Mouse (Mus musculus): ENCODE results near the gene Slc25a21. TPM values are rescaled to one million over a fixed set of nuclear protein-coding genes. Genes with fewer than 3 reads are reported as not detected.

The Slc25a21 gene
- polyA plus RNA-seq, 1 experiment from 2014 or later = 0.46 TPM

GRCm38 (mm10) chr12:57009010-57009409 is 188.3 kb downstream of the Slc25a21 start:
- no peaks in the 10 kb centered on the region for H3K27me3 ChIP-seq (ENCODE audit: control insufficient read depth, insufficient read depth, low read length)
- no peaks in the 10 kb centered on the region for H3K36me3 ChIP-seq (ENCODE audit: control insufficient read depth, insufficient read depth)
- ATAC-seq (replicated peaks; ENCODE audit: extremely low read depth, insufficient read depth, low FRiP score) = no peak
- no peak overlapping the region for H3K9ac ChIP-seq (ENCODE audit: low read length)
- H3K4me3 ChIP-seq (ENCODE audit: low read length) = no peak overlapping the region
- H3K27ac ChIP-seq (ENCODE audit: low read length) = no peak overlapping the region
- no peak overlapping the region for H3K4me2 ChIP-seq (ENCODE audit: low read depth, low read length)
- no peaks in the 10 kb centered on the region for H3K9me3 ChIP-seq (replicated peaks; ENCODE audit: control insufficient read depth, low read length)
- H3K4me1 ChIP-seq (ENCODE audit: control insufficient read depth, insufficient read depth, low read length) = no peaks in the 10 kb centered on the region
- WGBS = 41% methylated on average over 11 of the region's 11 CpGs

GRCm38 (mm10) chr12:56986049-56986448 is 211.2 kb downstream of the Slc25a21 start:
- no peaks in the 10 kb centered on the region for H3K9me3 ChIP-seq (replicated peaks; ENCODE audit: control insufficient read depth, low read length)
- H3K36me3 ChIP-seq (ENCODE audit: control insufficient read depth, insufficient read depth) = no peaks in the 10 kb centered on the region
- no peak overlapping the region for H3K27ac ChIP-seq (ENCODE audit: low read length)
- H3K4me2 ChIP-seq (ENCODE audit: low read depth, low read length) = no peak overlapping the region
- H3K27me3 ChIP-seq (ENCODE audit: control insufficient read depth, insufficient read depth, low read length) = no peaks in the 10 kb centered on the region; the same call in 1 of the 2 replicates
- no peak for ATAC-seq (replicated peaks; ENCODE audit: extremely low read depth, insufficient read depth, low FRiP score)
- H3K4me1 ChIP-seq (ENCODE audit: control insufficient read depth, insufficient read depth, low read length) = no peaks in the 10 kb centered on the region
- 5% methylated on average over 5 of the region's 5 CpGs for WGBS
- no peak overlapping the region for H3K4me3 ChIP-seq (ENCODE audit: low read length)
- H3K9ac ChIP-seq (ENCODE audit: low read length) = no peak overlapping the region

- Histone ChIP-seq H3K4me1 (ENCODE audit: control insufficient read depth, insufficient read depth, low read length) (no peaks in the 10 kb centered on the region), H3K9me3 (replicated peaks; ENCODE audit: control insufficient read depth, low read length) (no peaks in the 10 kb centered on the region), H3K36me3 (ENCODE audit: control insufficient read depth, insufficient read depth) (no peaks in the 10 kb centered on the region), H3K4me3 (ENCODE audit: low read length) (no peak overlapping the region), H3K27me3 (ENCODE audit: control insufficient read depth, insufficient read depth, low read length) (no peaks in the 10 kb centered on the region; the same call in 1 of the 2 replicates), H3K27ac (ENCODE audit: low read length) (no peak overlapping the region), H3K9ac (ENCODE audit: low read length) (no peak overlapping the region), H3K4me2 (ENCODE audit: low read depth, low read length) (no peak overlapping the region)
- no peak for ATAC-seq (replicated peaks; ENCODE audit: extremely low read depth, insufficient read depth, low FRiP score)
- WGBS = 76% methylated on average over 14 of the region's 18 CpGs
These were observed 215.1 kb downstream of the Slc25a21 start for GRCm38 (mm10) chr12:56982066-56982626.

GRCm38 (mm10) chr12:56975256-56975655 is 222.0 kb downstream of the Slc25a21 start:
- WGBS = 82% methylated on average over 6 of the region's 6 CpGs
- Histone ChIP-seq H3K9ac (ENCODE audit: low read length) (no peak overlapping the region), H3K27me3 (ENCODE audit: control insufficient read depth, insufficient read depth, low read length) (no peaks in the 10 kb centered on the region), H3K27ac (ENCODE audit: low read length) (no peak overlapping the region), H3K4me3 (ENCODE audit: low read length) (no peak overlapping the region), H3K9me3 (replicated peaks; ENCODE audit: control insufficient read depth, low read length) (no peaks in the 10 kb centered on the region), H3K4me1 (ENCODE audit: control insufficient read depth, insufficient read depth, low read length) (no peaks in the 10 kb centered on the region), H3K4me2 (ENCODE audit: low read depth, low read length) (no peak overlapping the region), H3K36me3 (ENCODE audit: control insufficient read depth, insufficient read depth) (no peaks in the 10 kb centered on the region)
- ATAC-seq (replicated peaks; ENCODE audit: extremely low read depth, insufficient read depth, low FRiP score) = no peak

- Histone ChIP-seq H3K9ac (ENCODE audit: low read length) (no peak overlapping the region), H3K36me3 (ENCODE audit: control insufficient read depth, insufficient read depth) (no peaks in the 10 kb centered on the region), H3K27ac (ENCODE audit: low read length) (no peak overlapping the region), H3K27me3 (ENCODE audit: control insufficient read depth, insufficient read depth, low read length) (no peaks in the 10 kb centered on the region), H3K4me1 (ENCODE audit: control insufficient read depth, insufficient read depth, low read length) (peaks cover 16% of the 10 kb centered on the region), H3K4me2 (ENCODE audit: low read depth, low read length) (no peak overlapping the region), H3K4me3 (ENCODE audit: low read length) (no peak overlapping the region), H3K9me3 (replicated peaks; ENCODE audit: control insufficient read depth, low read length) (no peaks in the 10 kb centered on the region)
- ATAC-seq (replicated peaks; ENCODE audit: extremely low read depth, insufficient read depth, low FRiP score) = no peak
- 37% methylated on average over 4 of the region's 4 CpGs for whole genome bisulfite sequencing
These were observed 234.0 kb downstream of the Slc25a21 start for GRCm38 (mm10) chr12:56963236-56963635.

- 0 out of 2 replicates have a peak overlapping the region, but pooled peaks have one; percentile 27 for H3K27ac ChIP-seq (ENCODE audit: low read length)
- peaks cover 16% of the 10 kb centered on the region for H3K4me1 ChIP-seq (ENCODE audit: control insufficient read depth, insufficient read depth, low read length)
- H3K4me3 ChIP-seq (ENCODE audit: low read length) = peak overlapping the region; percentile 31
- H3K36me3 ChIP-seq (ENCODE audit: control insufficient read depth, insufficient read depth) = no peaks in the 10 kb centered on the region
- H3K9me3 ChIP-seq (replicated peaks; ENCODE audit: control insufficient read depth, low read length) = no peaks in the 10 kb centered on the region
- no peaks in the 10 kb centered on the region for H3K27me3 ChIP-seq (ENCODE audit: control insufficient read depth, insufficient read depth, low read length)
- H3K4me2 ChIP-seq (ENCODE audit: low read depth, low read length) = peak overlapping the region; percentile 63
- ATAC-seq (replicated peaks; ENCODE audit: extremely low read depth, insufficient read depth, low FRiP score) = peak; percentile 79
- no peak overlapping the region for H3K9ac ChIP-seq (ENCODE audit: low read length)
- WGBS = 18% methylated on average over 9 of the region's 9 CpGs
These were observed 237.8 kb downstream of the Slc25a21 start for GRCm38 (mm10) chr12:56959230-56960051.

- H3K4me2 ChIP-seq (ENCODE audit: low read depth, low read length) = peak overlapping the region; percentile 23; the same call in 1 of the 2 replicates
- no peak for ATAC-seq (replicated peaks; ENCODE audit: extremely low read depth, insufficient read depth, low FRiP score)
- H3K4me3 ChIP-seq (ENCODE audit: low read length) = no peak overlapping the region
- H3K27me3 ChIP-seq (ENCODE audit: control insufficient read depth, insufficient read depth, low read length) = no peaks in the 10 kb centered on the region
- no peak overlapping the region for H3K27ac ChIP-seq (ENCODE audit: low read length)
- WGBS = 32% methylated on average over 11 of the region's 11 CpGs
- no peaks in the 10 kb centered on the region for H3K36me3 ChIP-seq (ENCODE audit: control insufficient read depth, insufficient read depth)
- peaks cover 16% of the 10 kb centered on the region for H3K4me1 ChIP-seq (ENCODE audit: control insufficient read depth, insufficient read depth, low read length)
- H3K9me3 ChIP-seq (replicated peaks; ENCODE audit: control insufficient read depth, low read length) = no peaks in the 10 kb centered on the region
- H3K9ac ChIP-seq (ENCODE audit: low read length) = no peak overlapping the region
These were observed 239.0 kb downstream of the Slc25a21 start for GRCm38 (mm10) chr12:56958244-56958643.

- WGBS = 58% methylated on average over 11 of the region's 11 CpGs
- Histone ChIP-seq H3K4me1 (ENCODE audit: control insufficient read depth, insufficient read depth, low read length) (no peaks in the 10 kb centered on the region), H3K9me3 (replicated peaks; ENCODE audit: control insufficient read depth, low read length) (no peaks in the 10 kb centered on the region), H3K27me3 (ENCODE audit: control insufficient read depth, insufficient read depth, low read length) (no peaks in the 10 kb centered on the region), H3K4me2 (ENCODE audit: low read depth, low read length) (no peak overlapping the region), H3K4me3 (ENCODE audit: low read length) (no peak overlapping the region), H3K27ac (ENCODE audit: low read length) (no peak overlapping the region), H3K36me3 (ENCODE audit: control insufficient read depth, insufficient read depth) (no peaks in the 10 kb centered on the region), H3K9ac (ENCODE audit: low read length) (no peak overlapping the region)
- ATAC-seq (replicated peaks; ENCODE audit: extremely low read depth, insufficient read depth, low FRiP score) = no peak
These were observed 245.3 kb downstream of the Slc25a21 start for GRCm38 (mm10) chr12:56951749-56952657.

All from heart, embryonic 16.5 days (tissue).